Mouse (Mus musculus): ENCODE measurements around the gene P2rx7. TPM values are rescaled to one million over a fixed set of nuclear protein-coding genes. Genes with fewer than 3 reads are reported as not detected.

P2rx7 gene
- polyA plus RNA-seq, 1 experiment from 2014 or later: 8.8 TPM

GRCm38 (mm10) chr5:122689153-122689552, 45.4 kb downstream of the P2rx7 start:
- DNase-seq (ENCODE audit: low spot score): no peak

GRCm38 (mm10) chr5:122690486-122690885, 46.8 kb downstream of the P2rx7 start:
- DNase-seq (ENCODE audit: low spot score): no peak

GRCm38 (mm10) chr5:122693431-122694207, 49.9 kb downstream of the P2rx7 start:
- DNase-seq (ENCODE audit: low spot score): no peak

DNA sequence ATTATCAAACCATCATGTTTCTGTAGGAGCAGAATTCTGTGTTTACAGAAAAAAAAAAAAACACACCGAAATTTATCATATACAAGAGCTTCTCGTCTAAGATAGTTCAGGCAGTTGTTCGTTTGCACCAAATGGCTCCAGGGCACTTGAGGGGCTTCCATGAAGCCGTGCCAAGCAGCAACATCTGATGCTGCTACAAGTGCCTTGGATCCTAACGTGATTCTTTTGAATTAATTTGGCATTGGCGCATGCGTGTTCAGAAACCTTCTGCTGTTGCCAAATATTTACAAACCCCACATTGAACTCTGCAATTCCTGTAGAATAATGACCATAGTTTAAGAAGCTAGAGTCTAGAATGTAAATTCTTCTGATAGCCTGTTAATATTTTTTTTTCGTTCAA, 51.8 kb downstream of the P2rx7 start:
- DNase-seq (ENCODE audit: low spot score): no peak

GRCm38 (mm10) chr5:122698041-122698700, 54.5 kb downstream of the P2rx7 start:
- peak; percentile 59 for DNase-seq (ENCODE audit: low spot score)

DNA sequence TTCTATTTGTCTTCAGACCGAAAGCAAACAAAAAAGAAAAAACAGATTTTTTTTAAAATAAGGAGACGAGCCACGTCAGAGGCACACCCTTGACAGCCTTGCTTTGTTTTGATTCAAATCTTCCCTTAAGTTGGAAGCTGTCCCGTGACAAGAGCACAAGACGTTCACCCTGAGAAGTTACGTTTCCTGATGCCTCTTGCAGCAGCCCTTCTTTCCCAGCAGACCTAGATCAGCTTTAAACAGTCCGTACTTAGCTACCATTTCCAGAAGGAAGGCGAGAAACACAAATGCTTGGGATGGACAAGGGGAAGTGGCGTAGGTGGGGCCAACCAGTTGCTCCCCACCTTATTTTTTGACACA, 55.0 kb downstream of the P2rx7 start:
- no peak for DNase-seq (ENCODE audit: low spot score)

GRCm38 (mm10) chr5:122700109-122700836, 56.6 kb downstream of the P2rx7 start:
- DNase-seq (ENCODE audit: low spot score): no peak

DNA sequence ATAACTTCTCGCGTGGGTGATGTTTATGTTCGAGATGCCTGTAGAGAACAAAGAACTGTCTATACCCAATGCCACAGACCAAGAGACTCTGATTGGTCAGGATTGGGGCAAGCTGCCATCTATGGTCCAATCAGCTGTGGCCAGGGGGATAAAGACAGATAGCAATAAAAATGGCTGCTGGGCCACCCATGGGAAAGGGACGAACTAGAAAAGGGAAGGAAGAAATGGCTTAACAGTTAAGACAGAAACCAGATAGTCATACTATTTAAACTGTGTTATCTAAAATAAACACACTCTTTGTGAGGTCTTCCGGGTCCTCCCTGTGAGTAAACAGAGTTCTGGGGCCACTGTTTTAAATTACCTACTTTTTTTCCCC, 57.1 kb downstream of the P2rx7 start:
- DNase-seq (ENCODE audit: low spot score): no peak

- no peak for DNase-seq (ENCODE audit: low spot score)
Measured at GRCm38 (mm10) chr5:122702156-122702555, 58.4 kb downstream of the P2rx7 start.

DNA sequence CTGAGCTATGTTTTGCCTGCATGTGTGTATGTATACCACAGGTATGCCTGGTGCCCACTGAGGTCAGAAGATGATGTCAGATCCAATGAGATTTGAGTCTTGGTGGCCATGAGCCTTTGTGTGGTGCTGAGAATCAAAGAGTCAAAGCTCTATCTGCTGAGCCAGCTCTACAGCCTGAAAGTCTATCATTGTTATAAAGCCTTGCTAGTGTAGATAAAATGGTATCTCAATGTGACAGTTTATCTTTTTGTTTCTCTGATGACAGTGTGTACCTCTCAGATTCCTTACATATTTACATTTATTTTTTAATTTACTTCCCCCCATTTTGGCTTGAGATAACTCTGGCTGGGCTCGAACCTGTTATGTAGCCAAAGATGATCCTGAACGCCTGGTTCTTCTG, 59.9 kb downstream of the P2rx7 start:
- no peak for DNase-seq (ENCODE audit: low spot score)

GRCm38 (mm10) chr5:122704571-122704970, 60.9 kb downstream of the P2rx7 start:
- no peak for DNase-seq (ENCODE audit: low spot score)

- no peak for DNase-seq (ENCODE audit: low spot score)
Measured at GRCm38 (mm10) chr5:122705174-122705573, 61.5 kb downstream of the P2rx7 start.

- DNase-seq (ENCODE audit: low spot score): no peak
Measured at GRCm38 (mm10) chr5:122706917-122707275, 63.2 kb downstream of the P2rx7 start.

DNA sequence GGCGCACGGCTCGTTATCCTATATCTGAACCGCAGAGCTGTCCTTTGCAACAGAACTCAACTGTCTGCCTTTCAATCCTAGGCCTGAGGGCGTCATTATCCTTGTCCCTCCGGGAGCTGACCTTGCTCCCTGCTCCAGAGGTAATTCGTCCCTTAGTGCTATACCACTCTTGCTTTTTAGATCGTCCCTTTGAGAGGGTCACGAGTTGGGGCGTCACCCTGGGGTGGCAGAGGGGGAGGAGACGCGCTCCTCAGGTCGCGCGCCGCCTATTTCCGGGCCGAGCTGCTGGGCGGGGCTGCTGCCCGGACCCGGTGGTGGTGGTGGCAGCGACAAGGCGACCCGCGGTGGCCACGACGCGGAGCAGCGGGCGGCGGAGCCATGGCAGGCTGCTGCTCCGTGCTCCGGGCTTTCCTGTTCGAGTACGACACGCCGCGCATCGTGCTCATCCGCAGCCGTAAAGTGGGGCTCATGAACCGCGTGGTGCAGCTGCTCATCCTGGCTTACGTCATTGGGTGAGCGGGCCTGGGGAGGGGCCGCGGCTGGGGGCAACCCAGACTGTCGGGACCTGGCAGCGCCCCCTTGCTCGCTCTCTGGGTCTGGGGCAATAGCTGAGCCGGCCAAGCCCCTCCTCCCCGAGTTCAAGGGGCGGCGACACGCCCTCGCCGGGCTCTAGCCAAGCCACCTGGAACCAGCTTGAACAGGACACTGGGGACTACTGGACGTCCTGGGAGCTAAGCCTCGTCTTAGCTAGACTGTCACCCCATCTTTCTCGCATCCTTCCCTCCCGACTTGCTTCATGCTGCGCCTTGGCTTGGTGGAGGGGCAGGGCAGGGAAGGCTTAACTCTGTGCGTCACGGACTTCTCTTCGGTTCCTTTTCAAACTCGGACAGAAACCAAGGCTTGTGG, 63.8 kb downstream of the P2rx7 start, which contains the start of gene P2rx4:
P2rx4 (plus strand) TSS at position 269 of the 906 bp plus-strand sequence.
- DNase-seq (ENCODE audit: low spot score): peak; percentile 92

GRCm38 (mm10) chr5:122708819-122709218, 65.1 kb downstream of the P2rx7 start:
- no peak for DNase-seq (ENCODE audit: low spot score)

- DNase-seq (ENCODE audit: low spot score): no peak
Measured at GRCm38 (mm10) chr5:122715723-122716122, 72.0 kb downstream of the P2rx7 start.

GRCm38 (mm10) chr5:122716793-122717192, 73.1 kb downstream of the P2rx7 start:
- DNase-seq (ENCODE audit: low spot score): no peak

DNA sequence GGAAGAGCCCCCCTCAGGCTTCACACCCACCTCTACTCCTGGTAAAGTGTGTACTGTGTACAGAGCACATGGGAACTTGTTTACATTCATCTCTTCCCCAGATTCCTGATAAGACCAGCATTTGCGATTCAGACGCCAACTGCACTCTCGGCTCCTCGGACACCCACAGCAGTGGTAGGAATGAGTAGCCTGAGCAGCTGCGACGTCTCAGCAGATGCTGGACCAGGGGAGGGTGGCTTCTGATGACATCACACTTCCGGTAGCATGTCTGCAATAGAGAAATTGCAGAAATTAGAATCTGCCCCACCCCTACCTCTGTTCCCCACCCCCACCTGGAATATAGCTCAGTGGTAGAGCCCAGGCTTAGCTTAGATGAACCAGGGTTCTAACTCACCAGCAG, 74.7 kb downstream of the P2rx7 start:
- DNase-seq (ENCODE audit: low spot score): peak; percentile 30

GRCm38 (mm10) chr5:122719168-122719567, 75.5 kb downstream of the P2rx7 start:
- peak; percentile 76 for DNase-seq (ENCODE audit: low spot score)

DNA sequence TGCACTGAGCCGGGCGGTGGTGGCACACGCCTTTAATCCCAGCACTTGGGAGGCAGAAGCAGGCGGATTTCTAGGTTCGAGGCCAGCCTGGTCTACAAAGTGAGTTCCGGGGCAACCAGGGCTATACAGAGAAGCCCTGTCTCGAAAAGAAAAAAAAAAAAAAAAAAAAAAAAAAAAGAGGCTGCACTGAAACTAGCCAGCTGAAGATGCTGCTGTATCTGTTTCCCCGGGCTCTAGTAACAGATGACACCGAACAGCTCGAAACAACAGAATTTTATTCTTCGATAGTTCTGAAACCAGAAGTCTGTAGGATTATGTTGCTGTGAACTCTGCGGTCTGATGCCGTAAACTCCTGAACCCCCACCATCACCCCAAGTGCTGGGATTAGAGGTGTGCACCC, 81.7 kb downstream of the P2rx7 start:
- DNase-seq (ENCODE audit: low spot score): no peak

- peak; percentile 82 for DNase-seq (ENCODE audit: low spot score)
Measured at GRCm38 (mm10) chr5:122726068-122726467, 82.4 kb downstream of the P2rx7 start.
